Mouse (Mus musculus) embryo, embryonic 11 days (tissue): ENCODE data around the gene Gm21988.
A peak's percentile ranks its signal among the peaks of the same experiment; 100 is the strongest.

Experiments
- DNase-seq: peaks from one replicate; pipeline ENCODE4 v3.0.0-alpha.2; 2015

Gene Gm21988

DNA sequence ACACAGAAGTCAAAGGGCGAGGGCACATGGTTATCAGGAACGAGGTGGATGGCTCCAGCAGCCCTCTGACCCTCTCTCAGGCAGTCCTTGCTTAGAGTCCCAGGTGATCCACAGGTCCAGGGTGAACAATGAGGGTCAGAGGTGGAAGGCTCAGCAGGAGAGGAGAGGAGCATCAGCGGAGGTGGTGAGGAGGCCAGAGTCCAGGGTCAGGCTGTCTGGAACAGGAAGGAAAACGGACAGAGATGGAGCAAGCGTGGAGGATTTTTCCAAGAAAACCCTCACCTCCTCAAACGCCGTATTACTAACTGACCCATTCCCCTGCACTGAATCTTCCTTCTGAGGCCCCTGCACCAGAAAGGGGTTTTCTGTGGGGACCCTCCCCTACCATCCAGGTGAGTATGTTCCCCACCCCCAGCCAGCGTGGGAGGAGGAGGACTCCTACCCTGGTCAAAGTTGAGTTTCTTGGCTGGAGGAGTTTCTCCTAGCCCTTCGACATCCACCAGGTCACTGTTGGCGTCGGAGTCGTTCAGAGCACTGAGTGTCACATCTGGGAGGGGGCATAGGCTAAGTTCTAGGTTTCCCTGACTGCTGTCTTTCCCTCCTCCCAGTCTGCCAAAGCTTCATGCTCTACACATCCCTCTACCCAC lies 4.3 kb downstream of the Gm21988 start:
- DNase-seq: no peak

GRCm38 (mm10) chr11:70234497-70234896 lies 5.1 kb downstream of the Gm21988 start:
- DNase-seq: no peak

DNA sequence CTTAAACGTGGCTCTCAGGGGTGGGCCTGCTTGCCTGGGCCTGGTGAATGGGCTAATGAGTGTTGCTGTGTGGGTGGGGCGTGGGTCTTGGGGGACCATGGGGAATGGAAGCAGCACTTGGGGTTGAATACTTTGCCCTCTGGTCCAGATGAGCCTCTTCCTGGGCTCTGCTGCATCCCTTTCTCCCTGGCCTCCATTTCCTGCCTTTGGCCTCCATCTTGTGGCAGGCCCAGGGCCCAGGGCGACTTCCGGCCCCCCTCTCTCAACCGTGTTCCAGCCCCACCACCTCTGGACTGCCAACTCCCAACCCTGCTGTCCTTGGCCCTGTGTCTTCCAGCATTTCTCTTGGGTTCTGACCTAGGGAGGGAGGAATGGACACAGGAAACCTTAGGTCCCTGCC lies 5.6 kb downstream of the Gm21988 start:
- DNase-seq: no peak

DNA sequence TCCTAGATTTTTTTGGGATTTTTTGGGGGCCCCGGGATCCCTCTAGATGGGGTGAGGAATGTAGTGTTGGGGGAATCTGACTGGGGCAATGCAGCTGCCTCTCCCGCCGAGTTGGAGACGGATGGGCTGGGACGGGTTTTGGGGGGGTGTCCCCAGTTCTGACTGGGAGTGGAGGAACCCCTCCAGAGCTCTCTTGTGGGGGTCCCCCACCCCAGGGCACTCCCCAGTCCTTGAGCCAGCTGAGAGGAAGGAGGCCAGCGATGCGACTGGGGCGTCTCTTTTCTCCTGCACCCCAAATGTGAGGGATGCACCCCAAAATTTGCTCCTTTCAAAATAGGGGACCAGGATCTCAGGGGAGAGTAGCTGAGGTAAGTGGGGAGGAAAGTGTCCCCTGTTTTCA lies 6.6 kb downstream of the Gm21988 start:
- no peak for DNase-seq

DNA sequence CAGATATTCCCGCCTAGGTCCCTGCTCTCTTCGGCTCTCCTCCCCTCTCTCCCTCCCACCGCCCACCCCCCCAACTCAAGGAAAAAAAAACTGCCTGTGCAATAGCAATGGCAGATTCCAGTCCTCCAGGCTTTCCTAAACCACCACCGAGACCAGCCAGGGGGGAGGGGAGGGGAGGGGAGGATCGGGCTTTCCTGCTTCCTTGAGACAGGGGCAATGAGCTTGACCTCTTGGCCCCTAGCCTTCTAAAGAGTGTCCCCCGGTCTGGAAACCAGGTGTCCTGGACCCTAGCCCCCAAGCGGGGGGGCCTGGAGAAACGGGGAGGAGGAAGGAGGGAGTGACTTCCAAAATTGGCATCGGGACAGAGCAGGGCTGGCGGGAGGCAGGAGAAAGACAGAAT lies 7.1 kb downstream of the Gm21988 start:
- peak; percentile 81 for DNase-seq

GRCm38 (mm10) chr11:70230239-70230727 lies 9.3 kb downstream of the Gm21988 start:
- DNase-seq: peak; percentile 90

- peak; percentile 47 for DNase-seq
Observed at GRCm38 (mm10) chr11:70229260-70230010, 10.2 kb downstream of the Gm21988 start, which contains the start of gene Bcl6b. Gene Bcl6b, minus strand, starts transcription at chr11:70229798.

DNA sequence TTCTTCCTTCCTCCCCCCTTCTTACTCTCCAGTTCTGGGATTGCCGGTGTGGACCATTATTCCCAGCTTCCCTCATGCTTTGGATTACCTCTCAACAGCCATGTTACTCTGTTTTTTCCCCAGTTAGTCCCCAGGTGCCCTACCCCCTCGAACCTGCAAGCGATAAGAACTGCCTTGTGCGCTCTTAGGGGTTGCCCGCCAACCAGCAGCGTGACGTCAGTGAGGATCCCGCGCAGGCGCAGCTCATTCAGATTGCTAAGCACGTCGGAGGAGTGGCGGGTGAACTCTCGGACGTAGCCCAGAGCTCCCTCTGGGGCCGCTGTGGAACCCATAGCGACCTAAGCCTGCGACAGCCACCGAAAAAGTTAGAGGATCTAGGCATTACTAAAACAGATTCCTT lies 10.8 kb downstream of the Gm21988 start:
- peak; percentile 89 for DNase-seq

DNA sequence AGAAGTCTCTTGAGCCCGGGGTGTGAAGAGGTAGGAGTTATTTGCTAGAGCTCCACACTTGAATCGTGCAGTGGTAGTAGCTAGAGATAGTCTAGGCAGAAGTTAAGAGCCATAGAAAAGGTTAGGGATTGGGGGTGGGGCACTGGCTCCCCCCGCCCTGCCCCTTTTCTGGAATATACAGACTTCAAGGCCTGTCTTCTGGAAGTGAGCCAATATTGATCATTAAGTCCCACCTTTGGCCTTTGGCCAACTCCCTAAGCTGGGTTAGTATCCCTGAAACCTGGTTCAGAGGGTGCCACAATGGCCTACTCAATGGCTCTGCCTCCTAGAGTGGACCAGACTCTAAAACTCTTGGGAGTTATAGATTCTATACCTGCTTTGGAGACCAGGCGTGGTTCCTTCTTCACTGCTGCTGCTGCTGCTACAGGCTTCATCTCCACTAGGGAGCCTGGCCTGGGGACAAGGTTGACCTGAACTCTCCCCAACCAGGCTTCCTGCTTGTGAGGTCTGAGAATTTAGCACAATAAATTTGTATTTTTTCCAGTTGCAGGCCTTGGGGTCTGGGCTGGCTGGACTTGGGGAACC lies 11.9 kb downstream of the Gm21988 start:
- DNase-seq: no peak

- no peak for DNase-seq
Observed at GRCm38 (mm10) chr11:70227126-70227525, 12.5 kb downstream of the Gm21988 start.

GRCm38 (mm10) chr11:70226602-70226890 lies 13.1 kb downstream of the Gm21988 start:
- no peak for DNase-seq

- DNase-seq: peak; percentile 30
Observed at GRCm38 (mm10) chr11:70225798-70226601, 13.6 kb downstream of the Gm21988 start.

DNA sequence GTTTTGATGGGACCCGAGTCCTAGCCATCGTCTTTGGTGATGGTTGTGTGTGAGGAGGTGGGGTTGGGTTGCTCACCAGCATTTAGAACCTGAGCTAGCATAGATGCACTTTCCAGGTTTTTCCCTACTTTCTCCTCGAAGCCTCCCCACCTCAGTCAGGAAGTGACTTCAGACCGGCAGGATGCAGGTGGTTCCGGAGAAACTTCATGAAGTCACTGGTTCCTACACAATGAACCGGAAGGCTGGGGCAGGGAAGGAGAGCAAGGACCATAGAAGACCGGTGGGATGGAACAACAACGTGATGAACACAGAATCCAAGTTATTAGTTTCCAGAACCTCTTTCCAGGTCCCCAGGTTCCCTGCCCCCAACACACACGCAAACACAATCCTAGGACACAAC lies 15.9 kb downstream of the Gm21988 start:
- no peak for DNase-seq

DNA sequence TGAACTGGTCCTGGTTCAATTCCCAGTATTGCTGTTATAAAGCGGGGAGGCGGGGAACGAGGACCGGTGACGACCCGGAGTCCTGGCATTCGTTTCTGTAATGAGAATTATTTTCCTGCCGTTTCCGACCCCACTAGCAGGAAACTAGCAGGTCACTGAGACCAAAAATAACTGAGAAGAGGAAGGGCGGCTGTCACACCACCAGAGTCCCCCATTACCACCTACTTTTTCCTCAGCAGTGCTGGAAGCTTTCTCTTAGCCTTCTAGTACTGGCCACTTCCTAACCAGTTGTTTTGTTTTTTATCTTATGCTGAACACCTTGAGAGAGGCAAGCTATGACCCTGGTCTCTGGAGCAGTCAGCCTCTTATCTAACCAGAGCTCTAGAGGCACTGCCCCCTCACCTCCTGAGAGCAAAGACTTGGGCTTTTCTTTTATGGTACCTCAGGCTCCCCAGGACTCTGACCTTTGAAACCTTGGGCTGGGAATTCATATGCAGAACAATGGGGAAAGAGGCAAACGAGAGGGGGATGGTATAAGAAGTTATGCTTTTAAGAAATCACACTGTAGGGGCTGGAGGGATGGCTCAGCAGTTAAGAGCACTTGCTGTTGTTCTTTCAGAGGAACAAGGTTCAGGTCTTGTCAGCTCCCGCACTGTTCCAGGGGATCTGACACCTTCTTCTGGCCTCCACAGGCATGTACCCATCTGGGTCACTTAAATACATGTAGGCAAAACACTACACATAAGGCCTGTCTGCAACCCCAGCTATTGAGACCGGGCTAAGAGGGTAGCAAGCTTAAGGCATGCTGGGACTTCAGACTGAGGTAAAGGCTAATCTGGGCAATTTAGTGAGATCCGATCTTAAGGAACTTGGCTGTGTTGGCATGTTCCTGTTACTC lies 17.8 kb downstream of the Gm21988 start:
- no peak for DNase-seq

DNA sequence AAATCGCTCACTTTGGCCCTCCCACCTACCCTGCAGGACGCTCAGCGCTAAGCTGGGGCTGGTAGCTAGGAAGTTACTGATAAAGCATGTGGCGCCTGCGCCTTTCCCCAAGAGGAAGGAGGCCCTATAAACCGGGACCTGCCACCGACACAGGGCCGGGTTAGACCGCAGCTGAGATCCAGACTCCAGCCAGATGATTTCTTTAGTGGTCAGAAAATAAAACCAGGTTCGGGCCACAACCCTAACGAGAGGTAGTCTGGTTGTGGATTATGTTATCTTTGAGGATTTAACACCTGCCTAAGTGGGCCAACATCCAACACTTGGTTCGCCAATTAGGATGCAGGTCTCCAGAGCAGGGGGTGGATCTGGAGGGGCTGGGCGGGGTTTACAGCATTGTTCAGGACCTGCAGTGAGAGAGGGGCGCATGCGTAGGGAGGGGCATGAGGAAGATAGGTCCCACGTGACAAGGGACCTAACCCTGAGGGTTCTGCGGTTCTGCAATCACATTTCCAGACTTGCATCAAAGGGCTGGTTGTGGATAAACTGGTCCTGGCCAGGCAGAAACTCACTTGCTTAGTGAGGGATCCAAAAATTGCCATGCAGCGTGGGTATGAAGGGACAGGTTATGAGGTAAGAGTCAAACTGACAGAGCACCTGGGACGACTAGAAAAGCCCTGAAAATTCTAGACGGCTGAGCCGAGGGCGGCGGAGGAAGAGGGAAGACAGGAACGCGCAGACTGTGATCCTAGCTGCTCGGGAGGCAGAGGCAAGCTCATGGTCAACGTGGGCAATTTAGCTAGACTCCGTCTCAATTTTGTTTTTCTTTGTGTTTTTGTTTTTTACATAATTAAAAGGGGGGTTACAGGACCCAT lies 18.7 kb downstream of the Gm21988 start, which contains the start of gene Slc16a13:
Slc16a13 (minus strand) TSS at position 334 of the 872 bp plus-strand sequence.
- peak; percentile 97 for DNase-seq

DNA sequence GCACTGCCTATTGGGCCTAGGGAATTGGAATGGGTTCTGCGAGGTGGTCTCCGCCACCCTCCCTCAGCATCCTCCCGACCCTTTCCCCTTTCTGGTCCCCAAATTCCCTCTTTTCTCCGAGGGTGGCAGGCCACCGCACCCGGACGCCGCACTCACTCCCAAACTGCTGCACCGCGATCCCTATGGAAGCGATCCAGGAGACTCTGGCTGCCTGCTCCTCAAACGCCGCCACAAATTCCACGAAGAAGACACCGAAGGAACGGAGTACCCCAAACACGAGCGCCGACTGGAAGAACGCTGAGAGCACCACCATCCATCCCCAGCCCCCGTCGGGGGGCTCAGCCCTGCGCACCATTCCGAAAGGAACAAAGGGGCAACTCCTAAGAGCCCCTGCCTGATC lies 19.3 kb downstream of the Gm21988 start:
- no peak for DNase-seq

DNA sequence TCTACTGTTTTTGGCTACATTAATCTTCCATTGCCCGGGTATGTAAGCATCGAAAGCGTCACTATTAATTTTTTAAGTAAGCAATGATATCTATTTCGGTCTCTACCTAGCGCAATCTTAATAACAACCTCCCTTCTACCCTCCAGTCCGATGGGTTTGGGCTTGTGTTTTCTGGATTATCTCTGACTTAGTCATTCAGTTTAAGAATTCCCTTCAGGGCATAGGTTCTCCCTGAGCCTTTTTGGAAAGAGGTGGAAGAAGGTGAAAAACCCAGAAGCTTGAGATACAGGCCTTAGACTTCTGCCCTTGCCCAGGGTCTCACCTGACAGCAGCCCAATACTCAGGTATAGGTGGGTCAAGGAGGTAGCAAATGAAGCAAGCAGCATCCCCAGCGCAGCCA lies 19.8 kb downstream of the Gm21988 start:
- no peak for DNase-seq

- no peak for DNase-seq
Observed at GRCm38 (mm10) chr11:70218741-70219470, 20.7 kb downstream of the Gm21988 start.

GRCm38 (mm10) chr11:70218039-70218438 lies 21.6 kb downstream of the Gm21988 start:
- DNase-seq: no peak

- no peak for DNase-seq
Observed at GRCm38 (mm10) chr11:70216103-70216502, 23.5 kb downstream of the Gm21988 start.
